Mouse (Mus musculus): ENCODE measurements around the gene Barhl1. TPM values are rescaled to one million over a fixed set of nuclear protein-coding genes. Genes with fewer than 3 reads are reported as not detected.
A peak's percentile ranks its signal among the peaks of the same experiment; 100 is the strongest.

Gene Barhl1
- polyA plus RNA-seq, 1 experiment from 2014 or later, result 13.5 TPM

DNA sequence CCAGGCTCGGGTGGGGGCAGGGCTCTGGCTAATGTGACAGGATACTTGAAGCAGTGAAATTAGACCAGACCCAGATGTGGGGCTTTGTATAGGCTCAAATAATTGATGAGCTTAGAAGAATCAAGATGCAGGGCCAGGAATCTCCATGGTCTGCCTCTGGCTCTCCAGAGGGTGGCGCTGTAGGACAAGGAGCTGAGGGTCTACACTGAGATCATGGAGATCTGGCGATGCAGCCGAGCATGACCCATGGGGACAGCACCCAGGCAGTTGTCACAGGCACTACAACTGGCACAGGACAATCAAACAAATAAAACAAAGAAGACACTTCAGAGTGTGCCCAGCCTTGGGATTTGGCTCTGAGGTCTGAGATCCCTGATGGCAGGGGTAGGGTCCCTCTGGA lies 7.4 kb upstream of the Barhl1 start:
- WGBS, result under 1% methylated on average over 4 of the region's 4 CpGs
- peaks cover 76% of the 10 kb centered on the region for H3K27me3 ChIP-seq (replicated peaks)

DNA sequence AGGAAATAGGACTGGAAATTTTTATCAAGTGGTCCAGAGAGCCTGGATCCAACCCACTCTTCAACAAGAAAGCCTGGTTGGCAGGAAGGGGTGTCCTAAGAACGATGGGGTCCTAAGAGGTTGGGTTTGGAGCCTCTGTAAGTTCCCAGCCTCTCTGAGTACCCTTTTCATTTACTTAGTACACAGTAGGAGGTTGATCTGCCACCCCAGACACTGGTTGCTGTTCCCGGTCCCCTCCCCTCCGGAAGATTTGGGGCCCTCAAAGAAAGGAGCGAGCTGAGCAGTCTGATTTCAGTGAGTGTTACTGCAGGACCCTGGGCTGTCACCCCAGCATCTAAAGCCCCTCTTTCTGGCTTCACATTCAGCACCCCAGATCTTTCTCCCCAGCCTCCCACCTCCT lies 2.5 kb upstream of the Barhl1 start:
- Histone ChIP-seq H3K9ac (no peak overlapping the region), H3K36me3 (no peaks in the 10 kb centered on the region), H3K27ac (no peak overlapping the region), H3K27me3 (replicated peaks) (peaks cover 94% of the 10 kb centered on the region), H3K4me3 (no peak overlapping the region), H3K4me2 (replicated peaks) (no peak overlapping the region), H3K9me3 (no peaks in the 10 kb centered on the region), H3K4me1 (peaks cover 13% of the 10 kb centered on the region)
- ATAC-seq (ENCODE audit: low FRiP score, low read depth), result no peak
- 0% methylated on average over 4 of the region's 4 CpGs for WGBS

More for the DNA sequence above, 7.4 kb upstream of the Barhl1 start:
- no peak overlapping the region for H3K9ac ChIP-seq
- H3K9me3 ChIP-seq, result no peaks in the 10 kb centered on the region
- H3K4me3 ChIP-seq, result no peak overlapping the region
- H3K27ac ChIP-seq, result no peak overlapping the region
- ATAC-seq (ENCODE audit: low FRiP score, low read depth), result peak; percentile 63; the same call in 1 of the 2 replicates
- H3K4me2 ChIP-seq (replicated peaks), result no peak overlapping the region
- no peaks in the 10 kb centered on the region for H3K4me1 ChIP-seq
- H3K36me3 ChIP-seq, result no peaks in the 10 kb centered on the region

GRCm38 (mm10) chr2:28917518-28918361 lies 1.3 kb upstream of the Barhl1 start:
- H3K9ac ChIP-seq, result peak overlapping the region; percentile 29; the same call in 1 of the 2 replicates
- WGBS, result under 1% methylated on average over 73 of the region's 73 CpGs
- ATAC-seq (ENCODE audit: low FRiP score, low read depth), result peak; percentile 44; the same call in 1 of the 2 replicates
- peaks cover 96% of the 10 kb centered on the region for H3K27me3 ChIP-seq (replicated peaks)
- H3K9me3 ChIP-seq, result no peaks in the 10 kb centered on the region
- H3K36me3 ChIP-seq, result no peaks in the 10 kb centered on the region
- H3K27ac ChIP-seq, result 0 out of 2 replicates have a peak overlapping the region, but pooled peaks have one; percentile 7
- H3K4me2 ChIP-seq (replicated peaks), result peak overlapping the region; percentile 57
- H3K4me3 ChIP-seq, result peak overlapping the region; percentile 32
- peaks cover 13% of the 10 kb centered on the region for H3K4me1 ChIP-seq

DNA sequence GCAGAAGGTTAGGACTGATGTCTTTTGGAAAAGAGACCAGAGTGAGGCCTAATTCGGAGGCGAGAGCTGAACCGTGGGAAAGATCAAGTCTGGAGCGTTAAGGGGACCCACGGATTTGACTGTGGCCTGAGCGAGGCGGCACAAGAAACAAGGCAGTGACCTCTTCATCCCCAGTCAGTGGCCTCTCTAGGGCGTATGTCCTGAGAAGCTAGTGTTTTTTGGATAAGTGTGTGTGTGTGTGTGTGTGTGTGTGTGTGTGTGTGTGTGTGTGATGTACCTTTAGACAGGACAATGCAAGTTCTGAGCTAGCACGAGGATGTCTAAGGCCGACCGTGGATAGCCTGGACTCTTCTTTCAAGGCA lies 669 bp upstream of the Barhl1 start:
- Histone ChIP-seq H3K4me3 (peak overlapping the region; percentile 32), H3K9ac (no peak overlapping the region), H3K4me2 (replicated peaks) (peak overlapping the region; percentile 57), H3K36me3 (no peaks in the 10 kb centered on the region), H3K27me3 (replicated peaks) (peaks cover 96% of the 10 kb centered on the region), H3K27ac (0 out of 2 replicates have a peak overlapping the region, but pooled peaks have one; percentile 7), H3K4me1 (peaks cover 18% of the 10 kb centered on the region), H3K9me3 (no peaks in the 10 kb centered on the region)
- no peak for ATAC-seq (ENCODE audit: low FRiP score, low read depth)
- WGBS, result 3% methylated on average over 11 of the region's 11 CpGs

GRCm38 (mm10) chr2:28915768-28916512 lies 528 bp downstream of the Barhl1 start:
- Histone ChIP-seq H3K4me1 (peaks cover 30% of the 10 kb centered on the region), H3K4me3 (peak overlapping the region; percentile 20), H3K9me3 (no peaks in the 10 kb centered on the region), H3K27me3 (replicated peaks) (peaks cover 96% of the 10 kb centered on the region), H3K9ac (0 out of 2 replicates have a peak overlapping the region, but pooled peaks have one; percentile 5), H3K36me3 (no peaks in the 10 kb centered on the region), H3K27ac (no peak overlapping the region), H3K4me2 (replicated peaks) (peak overlapping the region; percentile 28; the same call in 1 of the 2 replicates)
- WGBS, result under 1% methylated on average over 50 of the region's 50 CpGs
- ATAC-seq (ENCODE audit: low FRiP score, low read depth), result no peak

DNA sequence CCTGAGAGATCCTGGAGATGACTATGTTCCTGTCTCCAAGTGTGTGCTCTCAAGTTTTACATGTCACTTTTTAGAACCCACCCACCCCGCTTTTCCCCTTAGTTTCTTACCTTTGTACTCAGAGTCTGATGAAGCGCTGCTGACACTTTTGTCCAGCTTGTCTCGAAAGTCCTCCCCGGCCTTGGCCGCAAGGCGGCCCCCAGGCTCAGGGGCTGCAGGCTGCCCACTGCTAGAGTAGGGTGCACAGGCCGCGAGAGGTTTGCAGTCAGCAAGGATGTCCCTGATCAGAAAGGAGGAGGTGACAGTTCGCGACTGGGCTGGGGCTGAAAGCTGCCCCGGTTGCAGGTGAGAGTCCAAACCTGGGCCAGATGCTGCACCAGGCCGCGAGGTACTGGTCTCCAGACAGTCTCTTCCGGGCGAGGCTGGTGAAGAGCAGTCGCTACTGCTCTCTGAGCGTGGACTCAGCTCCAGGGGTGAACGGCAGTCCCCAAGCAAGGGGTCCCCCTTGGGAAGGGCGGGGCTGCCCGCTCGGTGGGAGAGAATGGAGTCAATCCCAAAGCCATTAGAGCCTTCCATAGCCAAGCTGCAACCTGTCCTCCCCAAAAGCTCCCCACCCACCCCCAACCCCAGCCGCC lies 1.2 kb downstream of the Barhl1 start:
- peak overlapping the region; percentile 28; the same call in 1 of the 2 replicates for H3K4me2 ChIP-seq (replicated peaks)
- no peak overlapping the region for H3K27ac ChIP-seq

GRCm38 (mm10) chr2:28914121-28914520 lies 2.3 kb downstream of the Barhl1 start:
- H3K4me2 ChIP-seq (replicated peaks), result no peak overlapping the region
- H3K9me3 ChIP-seq, result no peaks in the 10 kb centered on the region
- ATAC-seq (ENCODE audit: low FRiP score, low read depth), result no peak
- H3K36me3 ChIP-seq, result no peaks in the 10 kb centered on the region
- H3K27me3 ChIP-seq (replicated peaks), result peaks cover 98% of the 10 kb centered on the region
- H3K27ac ChIP-seq, result no peak overlapping the region
- WGBS, result 3% methylated on average over 2 of the region's 2 CpGs
- peaks cover 35% of the 10 kb centered on the region for H3K4me1 ChIP-seq
- H3K9ac ChIP-seq, result no peak overlapping the region
- peak overlapping the region; percentile 13; the same call in 1 of the 2 replicates for H3K4me3 ChIP-seq

More for the DNA sequence above, 1.2 kb downstream of the Barhl1 start:
- 0 out of 2 replicates have a peak overlapping the region, but pooled peaks have one; percentile 5 for H3K9ac ChIP-seq
- no peak for ATAC-seq (ENCODE audit: low FRiP score, low read depth)
- H3K9me3 ChIP-seq, result no peaks in the 10 kb centered on the region
- H3K36me3 ChIP-seq, result no peaks in the 10 kb centered on the region
- peaks cover 30% of the 10 kb centered on the region for H3K4me1 ChIP-seq
- H3K27me3 ChIP-seq (replicated peaks), result peaks cover 96% of the 10 kb centered on the region
- H3K4me3 ChIP-seq, result peak overlapping the region; percentile 20; the same call in 1 of the 2 replicates
- 2% methylated on average over 22 of the region's 22 CpGs for WGBS

- ATAC-seq (ENCODE audit: low FRiP score, low read depth), result no peak
- WGBS, result under 1% methylated on average over 4 of the region's 4 CpGs
- peaks cover 98% of the 10 kb centered on the region for H3K27me3 ChIP-seq (replicated peaks)
- no peaks in the 10 kb centered on the region for H3K36me3 ChIP-seq
- H3K27ac ChIP-seq, result no peak overlapping the region
- H3K4me2 ChIP-seq (replicated peaks), result peak overlapping the region; percentile 9; the same call in 1 of the 2 replicates
- peaks cover 44% of the 10 kb centered on the region for H3K4me1 ChIP-seq
- H3K9ac ChIP-seq, result no peak overlapping the region
- H3K9me3 ChIP-seq, result no peaks in the 10 kb centered on the region
- no peak overlapping the region for H3K4me3 ChIP-seq
Measured at GRCm38 (mm10) chr2:28912961-28913360, 3.5 kb downstream of the Barhl1 start.

- ATAC-seq (ENCODE audit: low FRiP score, low read depth), result no peak
- Histone ChIP-seq H3K4me1 (peaks cover 43% of the 10 kb centered on the region), H3K27me3 (replicated peaks) (peaks cover 98% of the 10 kb centered on the region), H3K4me3 (no peak overlapping the region; the same call in 1 of the 2 replicates), H3K36me3 (no peaks in the 10 kb centered on the region), H3K9me3 (no peaks in the 10 kb centered on the region), H3K9ac (no peak overlapping the region), H3K27ac (no peak overlapping the region), H3K4me2 (replicated peaks) (peak overlapping the region; percentile 23)
- 1% methylated on average over 33 of the region's 33 CpGs for WGBS
Measured at GRCm38 (mm10) chr2:28912039-28912700, 4.3 kb downstream of the Barhl1 start.

DNA sequence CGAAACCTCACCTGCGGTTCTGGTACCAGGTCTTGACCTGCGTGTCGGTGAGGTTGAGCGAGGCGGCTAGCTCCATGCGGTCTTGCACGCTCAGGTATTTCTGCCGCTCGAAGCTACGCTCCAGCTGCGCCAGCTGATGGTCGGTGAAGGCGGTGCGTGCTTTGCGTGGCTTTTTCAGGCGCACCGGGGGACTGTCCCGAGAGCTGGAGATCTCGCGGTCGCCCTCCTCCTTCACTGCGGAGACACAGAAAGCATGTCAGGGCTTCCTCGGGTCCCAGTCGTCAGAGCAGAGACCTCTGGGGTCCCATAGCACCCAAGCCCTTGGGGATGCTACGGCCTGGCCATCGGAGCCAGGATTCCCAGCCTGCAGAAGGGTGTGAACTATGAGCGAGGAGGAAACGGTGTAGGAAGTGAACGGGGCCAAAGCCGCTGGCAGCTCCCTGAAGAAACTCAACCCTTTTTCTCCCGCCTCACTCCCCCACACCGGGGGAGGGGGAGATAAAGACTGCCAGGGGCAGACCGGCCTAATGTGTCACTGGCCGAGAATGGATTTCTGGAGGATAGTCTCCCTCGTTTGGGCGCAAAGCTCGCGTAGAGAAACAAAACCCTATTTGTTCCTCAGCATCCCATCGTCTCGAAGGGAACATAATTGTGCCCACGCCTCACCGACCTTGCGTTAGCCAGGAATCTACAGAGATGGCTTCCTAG lies 5.0 kb downstream of the Barhl1 start:
- no peaks in the 10 kb centered on the region for H3K9me3 ChIP-seq
- H3K4me1 ChIP-seq, result peaks cover 43% of the 10 kb centered on the region
- H3K4me2 ChIP-seq (replicated peaks), result peak overlapping the region; percentile 23
- H3K9ac ChIP-seq, result no peak overlapping the region
- peaks cover 98% of the 10 kb centered on the region for H3K27me3 ChIP-seq (replicated peaks)
- peak overlapping the region; percentile 10; the same call in 1 of the 2 replicates for H3K4me3 ChIP-seq
- WGBS, result under 1% methylated on average over 44 of the region's 44 CpGs
- ATAC-seq (ENCODE audit: low FRiP score, low read depth), result no peak
- no peaks in the 10 kb centered on the region; the same call in 1 of the 2 replicates for H3K36me3 ChIP-seq
- H3K27ac ChIP-seq, result no peak overlapping the region

- H3K9me3 ChIP-seq, result no peaks in the 10 kb centered on the region
- H3K4me3 ChIP-seq, result 0 out of 2 replicates have a peak overlapping the region, but pooled peaks have one; percentile 10
- H3K4me2 ChIP-seq (replicated peaks), result peak overlapping the region; percentile 23
- ATAC-seq (ENCODE audit: low FRiP score, low read depth), result no peak
- WGBS, result 0% methylated on average over 3 of the region's 3 CpGs
- H3K36me3 ChIP-seq, result peaks cover under 1% of the 10 kb centered on the region
- peaks cover 100% of the 10 kb centered on the region for H3K27me3 ChIP-seq (replicated peaks)
- H3K4me1 ChIP-seq, result peaks cover 41% of the 10 kb centered on the region
- no peak overlapping the region for H3K27ac ChIP-seq
- H3K9ac ChIP-seq, result no peak overlapping the region
Measured at GRCm38 (mm10) chr2:28910877-28911276, 5.6 kb downstream of the Barhl1 start.

All from neural tube, embryonic 12.5 days (tissue).